Mouse (Mus musculus): ENCODE measurements around the gene Btnl6. TPM values are rescaled to one million over a fixed set of nuclear protein-coding genes. Genes with fewer than 3 reads are reported as not detected.
"Not testable (repeated sequence)": the region's sequence is repeated elsewhere in the genome, so short reads cannot be mapped to it uniquely, and the experiment has no call there.

The Btnl6 gene
- polyA plus RNA-seq, 1 experiment from 2014 or later: not detected

DNA sequence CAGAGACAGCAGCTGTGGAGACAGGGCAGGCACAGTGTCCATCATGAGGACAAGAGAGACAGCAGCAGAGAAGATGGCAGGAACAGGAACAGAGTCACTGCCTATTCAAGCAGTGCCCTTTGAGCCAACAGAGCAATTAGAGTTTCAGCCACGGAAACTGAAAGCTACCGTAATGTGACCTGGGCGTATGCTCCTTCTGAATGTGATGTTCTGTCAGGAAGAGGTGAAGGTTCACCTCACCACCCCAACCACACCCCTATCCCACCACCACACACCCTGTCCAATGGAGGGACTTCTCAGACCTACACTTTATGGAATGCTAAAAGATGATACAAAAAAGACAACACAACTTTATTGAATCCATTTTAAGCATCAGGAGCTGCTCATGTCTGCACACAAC is 19.8 kb downstream of the Btnl6 start:
- H3K9ac ChIP-seq; H3K4me1 ChIP-seq; ATAC-seq (ENCODE audit: insufficient number of reproducible peaks, insufficient read depth, low FRiP score, low TSS enrichment, low read depth); H3K4me3 ChIP-seq; H3K36me3 ChIP-seq; H3K9me3 ChIP-seq; H3K27ac ChIP-seq; H3K27me3 ChIP-seq; H3K4me2 ChIP-seq: not testable (repeated sequence)
- 65% methylated on average over 3 of the region's 3 CpGs for WGBS

DNA sequence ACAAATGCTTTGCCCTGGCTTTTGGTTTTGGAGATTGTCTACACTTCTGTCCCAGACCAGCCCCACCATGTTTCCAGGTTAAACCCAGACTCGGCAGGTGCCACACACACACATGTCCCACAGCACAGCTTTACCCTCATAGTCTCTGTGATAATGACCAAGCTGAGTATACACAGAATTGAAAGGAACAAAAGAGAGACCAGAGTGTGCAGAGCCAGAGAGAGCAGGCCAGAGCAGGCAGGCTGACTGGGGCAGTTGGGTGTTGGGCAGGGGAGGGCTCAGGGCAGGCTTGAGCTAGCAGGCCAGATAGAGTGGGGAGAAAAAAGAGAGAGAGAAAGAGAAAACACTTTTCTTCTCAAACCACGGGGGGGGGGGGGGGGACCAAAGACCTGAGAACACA is 20.6 kb downstream of the Btnl6 start:
- H3K4me2 ChIP-seq: no peak overlapping the region
- H3K27me3 ChIP-seq: 0 out of 2 replicates have a peak, but pooled peaks cover 3% of the 10 kb centered on the region
- no peak overlapping the region for H3K4me3 ChIP-seq
- no peaks in the 10 kb centered on the region for H3K36me3 ChIP-seq
- ATAC-seq (ENCODE audit: insufficient number of reproducible peaks, insufficient read depth, low FRiP score, low TSS enrichment, low read depth): no peak
- H3K27ac ChIP-seq: no peak overlapping the region
- H3K9ac ChIP-seq: no peak overlapping the region
- 88% methylated on average over 1 of the region's 2 CpGs for WGBS
- H3K4me1 ChIP-seq: no peaks in the 10 kb centered on the region
- no peaks in the 10 kb centered on the region for H3K9me3 ChIP-seq

DNA sequence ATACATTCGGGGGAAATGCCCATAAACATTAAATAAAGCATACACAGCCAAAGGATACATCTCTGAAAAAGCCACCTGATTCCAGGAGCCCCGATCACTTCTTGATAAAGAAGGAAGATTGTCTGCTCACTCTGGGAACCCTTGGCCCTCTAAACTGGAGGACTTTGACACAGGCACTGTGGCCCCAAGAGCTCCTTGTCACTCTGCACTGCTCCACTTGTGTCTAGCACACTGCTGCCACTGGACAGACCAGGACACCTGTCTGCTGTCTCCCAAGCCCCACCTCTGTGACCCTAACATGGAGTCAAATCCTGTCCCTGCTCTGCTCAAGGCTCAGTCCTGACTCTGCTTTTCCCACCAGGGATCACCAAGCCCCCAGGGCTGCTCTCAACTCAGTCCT is 22.0 kb downstream of the Btnl6 start:
- not testable (repeated sequence) for H3K9ac ChIP-seq; H3K27me3 ChIP-seq; H3K9me3 ChIP-seq; H3K4me2 ChIP-seq; H3K27ac ChIP-seq; ATAC-seq (ENCODE audit: insufficient number of reproducible peaks, insufficient read depth, low FRiP score, low TSS enrichment, low read depth); H3K4me1 ChIP-seq; H3K4me3 ChIP-seq; H3K36me3 ChIP-seq
- WGBS: 81% methylated on average over 2 of the region's 2 CpGs

DNA sequence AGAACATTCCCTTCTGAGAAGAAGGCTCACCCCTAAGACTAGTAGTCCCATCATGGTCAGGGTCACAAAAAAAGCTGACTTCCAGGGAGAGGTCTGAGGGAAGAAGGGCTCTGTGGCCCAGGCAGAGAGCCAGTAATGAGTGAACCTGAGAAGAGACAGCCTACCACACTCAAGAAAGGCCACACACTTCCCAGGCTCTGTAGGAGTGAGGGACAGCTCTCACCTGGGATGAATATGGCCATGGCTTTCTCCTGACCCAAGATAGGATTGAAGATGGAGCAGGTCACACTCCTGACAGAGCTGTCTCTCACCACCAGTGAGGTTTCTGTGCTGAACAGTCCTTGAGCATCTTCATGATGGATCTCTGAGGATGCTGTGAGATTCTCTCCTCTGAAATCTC is 24.4 kb downstream of the Btnl6 start:
- 0 out of 2 replicates have a peak, but pooled peaks cover 3% of the 10 kb centered on the region for H3K27me3 ChIP-seq
- no peak for ATAC-seq (ENCODE audit: insufficient number of reproducible peaks, insufficient read depth, low FRiP score, low TSS enrichment, low read depth)
- no peaks in the 10 kb centered on the region for H3K36me3 ChIP-seq
- H3K9me3 ChIP-seq: no peaks in the 10 kb centered on the region
- no peak overlapping the region for H3K4me2 ChIP-seq
- no peak overlapping the region for H3K9ac ChIP-seq
- no peak overlapping the region for H3K4me3 ChIP-seq
- no peaks in the 10 kb centered on the region for H3K4me1 ChIP-seq
- no peak overlapping the region for H3K27ac ChIP-seq

DNA sequence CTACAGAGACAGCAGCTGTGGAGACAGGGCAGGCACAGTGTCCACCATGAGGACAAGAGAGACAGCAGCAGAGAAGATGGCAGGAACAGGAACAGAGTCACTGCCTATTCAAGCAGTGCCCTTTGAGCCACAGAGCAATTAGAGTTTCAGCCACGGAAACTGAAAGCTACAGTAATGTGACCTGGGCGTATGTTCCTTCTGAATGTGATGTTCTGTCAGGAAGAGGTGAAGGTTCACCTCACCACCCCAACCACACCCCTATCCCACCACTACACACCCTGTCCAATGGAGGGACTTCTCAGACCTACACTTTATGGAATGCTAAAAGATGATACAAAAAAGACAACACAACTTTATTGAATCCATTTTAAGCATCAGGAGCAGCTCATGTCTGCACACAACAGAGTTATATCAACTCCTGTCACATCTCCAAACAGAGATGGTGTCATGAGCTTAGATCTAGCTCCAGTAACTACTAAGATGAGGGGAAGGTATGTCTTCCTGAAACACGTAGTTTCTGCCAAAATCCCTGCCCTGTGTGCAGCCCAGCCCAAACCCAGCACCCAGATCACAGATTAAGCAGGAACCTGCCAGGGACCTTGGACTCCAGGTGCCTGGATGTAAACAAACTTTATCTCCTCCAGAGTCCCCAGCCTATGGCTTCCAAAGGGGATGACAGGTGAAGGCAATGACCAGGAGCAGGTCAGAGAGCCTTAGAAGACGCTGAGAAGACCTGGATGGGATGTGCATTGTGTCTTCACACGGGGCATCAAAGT is 39.7 kb downstream of the Btnl6 start, which contains the start of gene Btnl4:
Gene Btnl4 (minus strand): TSS at position 81 of the 776 bp plus-strand sequence.
- not testable (repeated sequence) for H3K4me1 ChIP-seq; H3K4me3 ChIP-seq; H3K9me3 ChIP-seq; H3K9ac ChIP-seq; ATAC-seq (ENCODE audit: insufficient number of reproducible peaks, insufficient read depth, low FRiP score, low TSS enrichment, low read depth); H3K27ac ChIP-seq; H3K27me3 ChIP-seq; H3K4me2 ChIP-seq; H3K36me3 ChIP-seq
- WGBS: 76% methylated on average over 5 of the region's 5 CpGs

DNA sequence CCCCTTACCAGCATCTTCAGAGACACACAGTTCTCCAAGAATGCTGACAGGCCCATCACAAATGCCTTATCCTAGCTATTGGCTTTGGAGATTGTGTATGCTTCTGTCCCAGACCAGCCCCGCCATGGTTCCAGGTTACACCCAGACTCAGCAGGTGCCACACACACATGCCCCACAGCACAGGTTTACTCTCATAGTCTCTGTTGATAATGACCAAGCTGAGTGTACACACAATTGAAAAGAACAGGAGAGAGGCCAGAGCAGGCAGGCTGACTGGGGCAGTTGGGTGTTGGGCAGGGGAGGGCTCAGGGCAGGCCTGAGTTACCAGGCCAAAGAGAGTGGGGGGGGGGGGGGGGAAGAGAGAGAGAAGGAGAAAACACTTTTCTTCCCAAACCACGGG is 40.7 kb downstream of the Btnl6 start:
- H3K4me3 ChIP-seq: no peak overlapping the region
- H3K9ac ChIP-seq: no peak overlapping the region
- no peaks in the 10 kb centered on the region for H3K27me3 ChIP-seq
- no peaks in the 10 kb centered on the region for H3K9me3 ChIP-seq
- no peak for ATAC-seq (ENCODE audit: insufficient number of reproducible peaks, insufficient read depth, low FRiP score, low TSS enrichment, low read depth)
- no peak overlapping the region for H3K27ac ChIP-seq
- 81% methylated on average over 1 of the region's 2 CpGs for WGBS
- H3K4me1 ChIP-seq: no peaks in the 10 kb centered on the region
- H3K36me3 ChIP-seq: no peaks in the 10 kb centered on the region
- H3K4me2 ChIP-seq: no peak overlapping the region

DNA sequence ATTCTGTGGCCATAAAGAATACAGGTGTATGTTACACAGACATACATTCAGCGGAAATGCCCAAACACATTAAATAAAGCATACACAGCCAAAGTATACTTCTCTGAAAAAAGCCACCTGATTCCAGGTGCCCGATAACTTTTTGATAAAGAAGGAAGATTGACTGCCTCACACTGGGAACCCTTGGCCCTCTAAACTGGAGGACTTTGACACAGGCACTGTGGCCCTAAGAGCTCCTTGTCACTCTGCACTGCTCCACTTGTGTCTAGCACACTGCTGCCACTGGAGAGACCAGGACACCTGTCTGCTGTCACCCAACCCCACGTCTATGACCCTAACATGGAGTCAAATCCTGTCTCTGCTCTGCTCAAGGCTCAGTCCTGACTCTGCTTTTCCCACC is 42.1 kb downstream of the Btnl6 start:
- Histone ChIP-seq H3K27me3 (no peaks in the 10 kb centered on the region), H3K4me1 (no peaks in the 10 kb centered on the region), H3K9ac (no peak overlapping the region), H3K9me3 (no peaks in the 10 kb centered on the region), H3K4me3 (no peak overlapping the region), H3K4me2 (no peak overlapping the region), H3K36me3 (no peaks in the 10 kb centered on the region), H3K27ac (no peak overlapping the region)
- 81% methylated on average over 3 of the region's 3 CpGs for WGBS
- ATAC-seq (ENCODE audit: insufficient number of reproducible peaks, insufficient read depth, low FRiP score, low TSS enrichment, low read depth): no peak

DNA sequence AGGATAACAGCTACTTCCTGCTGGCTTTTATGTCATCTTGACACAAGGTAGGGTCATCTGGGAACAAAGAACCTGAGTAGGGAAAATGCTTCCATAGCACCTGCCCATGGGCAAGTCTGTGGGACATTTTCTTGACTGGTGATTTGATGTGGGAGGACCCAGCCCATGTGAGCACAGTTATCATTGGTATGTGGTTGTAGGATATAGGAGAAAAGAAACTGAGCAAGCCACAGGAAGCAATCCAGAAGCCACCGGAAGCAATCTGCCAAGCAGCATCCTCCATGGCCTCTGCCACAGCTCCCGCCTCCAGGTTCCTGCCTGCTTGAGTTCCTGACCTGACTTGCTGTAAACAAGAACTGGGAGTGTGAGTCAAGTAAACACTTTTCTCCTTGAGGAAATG is 46.7 kb downstream of the Btnl6 start:
- no peak for ATAC-seq (ENCODE audit: insufficient number of reproducible peaks, insufficient read depth, low FRiP score, low TSS enrichment, low read depth)
- 84% methylated on average over 2 of the region's 2 CpGs for WGBS
- no peaks in the 10 kb centered on the region for H3K36me3 ChIP-seq

DNA sequence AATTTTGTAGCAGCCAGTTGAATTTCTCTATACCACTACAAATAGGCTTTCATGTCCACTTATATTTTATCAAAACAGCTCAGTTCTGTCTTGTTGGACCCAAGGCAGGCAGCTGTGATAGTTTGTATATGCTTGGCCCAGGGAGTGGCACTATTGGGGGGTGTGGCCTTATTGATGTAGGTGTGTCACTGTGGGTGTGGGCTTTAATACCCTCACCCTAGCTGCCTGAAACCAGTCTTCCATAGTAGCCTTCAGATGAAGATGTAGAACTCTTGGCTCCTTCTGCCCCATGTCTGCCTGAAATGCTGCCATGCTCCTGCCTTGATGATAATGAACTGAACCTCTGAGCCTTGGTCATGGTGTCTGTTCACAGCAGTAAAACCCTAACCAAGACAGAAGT is 51.2 kb downstream of the Btnl6 start:
- not testable (repeated sequence) for H3K27me3 ChIP-seq; H3K9ac ChIP-seq; ATAC-seq (ENCODE audit: insufficient number of reproducible peaks, insufficient read depth, low FRiP score, low TSS enrichment, low read depth); H3K4me3 ChIP-seq; H3K27ac ChIP-seq; H3K36me3 ChIP-seq; H3K4me1 ChIP-seq; H3K9me3 ChIP-seq; H3K4me2 ChIP-seq

More for the DNA sequence above, 46.7 kb downstream of the Btnl6 start:
- no peak overlapping the region for H3K27ac ChIP-seq
- no peaks in the 10 kb centered on the region for H3K4me1 ChIP-seq
- no peak overlapping the region for H3K4me3 ChIP-seq
- no peak overlapping the region for H3K4me2 ChIP-seq
- no peak overlapping the region for H3K9ac ChIP-seq
- H3K9me3 ChIP-seq: no peaks in the 10 kb centered on the region
- no peaks in the 10 kb centered on the region for H3K27me3 ChIP-seq

DNA sequence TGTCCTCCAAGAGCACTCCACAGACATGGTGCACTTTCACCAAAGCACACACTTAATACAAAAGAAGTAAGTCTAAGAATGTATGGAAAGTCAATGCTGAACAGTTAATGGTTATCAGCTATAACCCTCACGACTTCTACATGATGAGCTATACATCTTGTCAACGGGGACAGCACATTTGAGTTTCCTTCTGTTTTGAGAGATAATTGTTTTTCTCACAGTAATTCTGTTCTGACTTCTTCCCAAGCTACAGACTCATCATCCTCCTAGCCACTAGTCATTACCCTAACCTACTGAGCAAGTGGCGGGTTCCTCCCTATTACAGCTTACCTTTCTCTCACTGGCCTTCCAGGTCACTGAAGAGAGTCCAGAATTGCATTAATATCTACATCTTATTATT is 57.9 kb downstream of the Btnl6 start:
- Histone ChIP-seq H3K9me3 (no peaks in the 10 kb centered on the region), H3K27me3 (no peaks in the 10 kb centered on the region), H3K4me2 (no peak overlapping the region), H3K4me1 (no peaks in the 10 kb centered on the region), H3K9ac (no peak overlapping the region), H3K27ac (no peak overlapping the region), H3K36me3 (no peaks in the 10 kb centered on the region), H3K4me3 (no peak overlapping the region)
- no peak for ATAC-seq (ENCODE audit: insufficient number of reproducible peaks, insufficient read depth, low FRiP score, low TSS enrichment, low read depth)
- 85% methylated on average over 3 of the region's 3 CpGs for WGBS

Data from embryonic facial prominence, embryonic 13.5 days (tissue).